Mouse (Mus musculus) cerebellum, adult 2 months (tissue): ENCODE measurements around the gene Lgalsl.

ENCODE experiments used
- CTCF ChIP-seq: fragments of 200-500 bp; IDR thresholded peaks from 2 replicates; pipeline ENCODE4 v1.5.1; 2011; ENCODE audit warnings: low read depth, mild to moderate bottlenecking, control low read depth, low read length, moderate library complexity, borderline replicate concordance; ENCODE audit not compliant: insufficient read depth
- POLR2A ChIP-seq: fragments of 200-500 bp; IDR thresholded peaks from 2 replicates; pipeline ENCODE4 v1.6.1; 2011; ENCODE audit warnings: low read length, control low read depth, borderline replicate concordance; ENCODE audit not compliant: insufficient read depth

- TF ChIP-seq POLR2A (no peak), CTCF (no peak)
These were observed 33.8 kb upstream of the Lgalsl start for GRCm38 (mm10) chr11:20864647-20865046.
